Mouse (Mus musculus) c-Kit-positive CD71-negative TER-119-negative erythroid progenitor cells, embryonic 14.5 days (primary cell): ENCODE results near the gene Trio.
"Not testable (repeated sequence)": the region's sequence is repeated elsewhere in the genome, so short reads cannot be mapped to it uniquely, and the experiment has no call there.

Experiments used
- DNase-seq: peaks from one replicate; pipeline ENCODE4 v3.0.0-alpha.2; 2013; ENCODE audit warnings: low read depth

Trio gene

GRCm38 (mm10) chr15:27831646-27832045, 194.0 kb downstream of the Trio start:
- DNase-seq, result no peak

DNA sequence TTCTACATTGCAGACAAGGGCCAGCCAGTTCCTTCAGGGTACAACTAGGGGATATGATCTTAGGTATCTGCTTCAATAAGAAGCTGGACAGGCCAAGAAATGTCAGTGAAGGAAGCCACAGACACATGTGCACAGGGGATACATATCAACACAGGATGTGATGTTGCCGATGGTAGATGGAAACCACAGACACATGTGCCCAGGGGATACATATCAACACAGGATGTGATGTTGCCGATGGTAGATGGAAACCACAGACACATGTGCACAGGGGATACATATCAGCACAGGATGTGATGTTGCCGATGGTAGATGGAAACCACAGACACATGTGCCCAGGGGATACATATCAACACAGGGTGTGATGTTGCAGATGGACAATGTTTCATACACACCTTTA, 197.8 kb downstream of the Trio start:
- not testable (repeated sequence) for DNase-seq

- DNase-seq, result no peak
Observed at GRCm38 (mm10) chr15:27826886-27827285, 198.8 kb downstream of the Trio start.

GRCm38 (mm10) chr15:27826048-27826637, 199.5 kb downstream of the Trio start:
- no peak for DNase-seq

- no peak for DNase-seq
Observed at GRCm38 (mm10) chr15:27825390-27825789, 200.3 kb downstream of the Trio start.

DNA sequence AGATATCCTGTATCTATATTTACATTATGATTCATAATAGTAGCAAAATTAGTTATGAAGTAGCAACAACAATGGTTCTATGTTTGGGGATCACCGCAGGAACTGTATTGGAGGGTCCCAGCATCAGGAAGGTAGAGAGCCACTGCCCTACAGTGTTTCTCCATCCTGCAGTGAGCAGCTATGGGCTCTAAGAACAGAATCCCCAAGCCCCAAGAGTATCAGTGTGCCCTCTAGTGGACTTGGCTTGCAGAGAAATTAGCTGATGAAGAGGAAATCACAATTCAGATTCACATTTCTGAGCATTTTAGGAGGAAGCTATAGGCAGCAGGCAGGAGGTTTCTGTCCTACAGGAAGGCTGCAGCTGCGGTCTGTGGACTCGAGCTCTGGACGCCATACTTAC, 202.1 kb downstream of the Trio start:
- peak; percentile 30 for DNase-seq

DNA sequence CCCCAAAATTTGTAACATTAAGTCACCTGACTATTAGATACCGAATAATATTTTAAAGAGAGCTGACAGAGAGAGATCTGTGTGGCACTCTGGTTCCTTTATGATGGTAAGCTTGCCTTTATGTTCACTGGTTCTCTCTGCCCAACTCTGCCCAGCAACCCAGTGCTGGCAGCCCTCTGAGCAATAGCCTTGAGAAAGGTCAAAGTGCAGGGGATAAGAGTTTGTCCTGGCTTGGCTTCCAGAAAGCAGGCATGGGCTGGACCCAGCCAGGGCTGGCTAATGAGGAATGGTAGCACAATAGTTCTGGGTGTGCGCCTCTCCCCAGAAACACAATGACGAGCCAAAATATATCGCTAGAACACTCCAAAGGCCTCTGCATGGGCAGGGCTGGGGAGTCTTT, 203.2 kb downstream of the Trio start:
- no peak for DNase-seq

- DNase-seq, result no peak
Observed at GRCm38 (mm10) chr15:27821651-27822364, 203.8 kb downstream of the Trio start.

GRCm38 (mm10) chr15:27817096-27817495, 208.6 kb downstream of the Trio start:
- DNase-seq, result no peak

DNA sequence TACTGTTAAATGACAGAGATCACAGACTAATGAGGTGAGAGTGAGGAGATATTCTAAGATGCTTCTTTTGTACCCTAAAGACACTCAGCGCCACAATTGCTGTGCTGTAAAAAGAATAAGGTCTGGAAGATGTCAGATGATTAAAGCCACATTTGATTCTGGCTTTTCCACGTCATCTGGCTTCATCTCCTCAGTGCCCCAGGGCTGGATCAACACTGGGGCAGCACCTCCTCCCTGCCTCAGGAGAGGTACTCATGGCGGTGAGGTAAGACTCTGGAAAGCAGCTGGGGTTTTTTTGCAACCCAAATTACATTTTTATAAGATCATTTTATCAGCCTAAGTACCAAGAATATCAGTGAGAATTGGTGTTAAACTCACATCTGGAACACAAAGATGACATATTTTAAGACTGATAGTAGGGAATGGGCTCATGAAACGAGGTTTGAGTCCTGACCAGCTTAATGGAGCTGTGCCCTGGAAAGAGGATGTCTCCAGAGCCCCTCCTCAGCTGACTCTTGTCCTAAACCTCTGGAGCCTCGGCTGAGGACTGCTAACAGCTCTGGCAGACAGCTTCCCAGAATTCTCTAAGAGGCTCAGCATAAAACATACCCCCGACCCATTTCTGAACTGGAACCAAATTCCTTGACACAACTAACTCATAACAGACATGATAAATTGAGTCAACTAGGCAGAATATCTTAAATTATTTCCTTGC, 210.8 kb downstream of the Trio start:
- DNase-seq, result no peak

DNA sequence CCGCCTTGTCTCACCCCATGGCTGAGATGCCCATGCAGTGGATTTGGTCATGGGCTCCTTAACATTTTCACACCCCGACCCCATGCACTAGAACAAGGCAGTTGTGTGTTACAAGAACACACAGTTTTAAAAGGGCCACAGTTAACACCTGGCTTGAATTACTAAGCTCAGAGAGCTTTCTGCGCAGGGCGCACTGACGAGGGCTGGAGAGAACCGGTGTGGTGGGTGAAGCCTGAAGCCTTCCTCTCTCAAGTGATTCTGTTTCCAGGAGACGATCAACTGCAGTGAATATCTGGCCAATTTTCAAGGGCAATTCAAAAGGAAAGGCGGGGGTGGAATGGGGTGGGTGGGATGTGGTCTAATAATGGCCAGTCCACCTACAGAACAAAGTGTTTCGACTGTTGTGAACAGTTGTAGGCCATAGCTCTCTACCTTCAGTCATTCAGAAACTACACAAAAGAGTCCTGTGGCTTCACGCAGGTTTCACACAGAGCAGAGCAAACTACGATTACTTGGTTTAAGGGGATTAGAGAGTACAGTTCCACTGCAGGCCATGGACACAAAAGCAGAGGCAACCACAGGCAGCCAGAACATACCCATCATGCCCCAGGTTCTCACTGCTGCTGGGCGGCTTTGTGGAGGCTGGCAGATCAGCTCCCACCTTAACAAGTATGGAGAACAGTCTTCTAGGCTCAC, 214.7 kb downstream of the Trio start:
- no peak for DNase-seq

DNA sequence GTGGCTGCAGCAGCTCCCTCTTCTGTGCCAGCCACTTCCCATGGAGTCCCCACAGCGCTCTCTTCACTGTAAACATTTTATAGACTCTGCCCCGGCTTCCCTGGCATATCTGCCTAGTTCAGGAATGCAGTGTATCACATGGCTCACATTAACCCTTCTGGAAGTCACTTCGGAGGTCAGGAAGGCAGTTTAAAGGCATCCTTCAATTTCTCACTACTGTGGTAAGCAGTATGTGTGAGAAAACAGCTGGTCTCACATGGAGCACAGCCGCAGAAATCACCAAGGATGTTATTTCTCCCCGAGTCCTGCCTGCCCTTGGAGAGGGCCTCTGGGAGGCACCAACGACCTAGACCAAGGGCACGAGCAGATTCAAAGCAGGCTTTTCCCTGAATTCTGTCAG, 215.4 kb downstream of the Trio start:
- no peak for DNase-seq

DNA sequence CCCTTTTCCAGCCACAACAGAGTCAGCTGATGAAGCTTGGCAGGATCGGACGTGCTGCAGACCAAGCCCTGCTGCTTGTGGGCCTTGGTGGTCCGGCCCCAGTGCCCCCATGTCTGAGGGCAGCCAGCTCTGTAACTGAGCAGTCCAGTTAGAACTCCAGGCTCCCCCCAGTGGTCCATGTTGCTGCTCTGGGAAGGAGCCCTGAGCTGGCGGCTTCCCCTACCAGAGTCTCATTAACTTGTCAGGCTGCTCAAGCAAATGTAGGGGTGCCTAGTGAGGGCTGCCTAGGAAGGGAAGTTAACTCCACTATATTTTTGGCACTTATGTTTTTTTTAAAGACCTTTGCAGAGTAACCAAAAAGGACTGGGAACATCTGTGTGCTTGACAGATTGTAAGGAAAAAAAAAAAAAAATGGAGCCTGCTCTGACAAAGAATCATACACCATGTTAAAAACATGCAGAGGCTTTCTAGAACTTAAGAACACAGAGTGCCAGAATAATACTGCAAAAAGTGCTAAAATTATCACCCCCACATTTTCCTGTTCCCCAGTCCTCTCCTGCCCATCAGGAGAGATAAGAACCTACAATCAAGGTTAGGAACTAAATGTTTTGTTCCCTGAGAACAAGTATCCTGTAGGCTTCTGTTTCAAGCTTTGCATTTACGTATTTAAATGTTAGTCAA, 216.9 kb downstream of the Trio start:
- DNase-seq, result no peak

DNA sequence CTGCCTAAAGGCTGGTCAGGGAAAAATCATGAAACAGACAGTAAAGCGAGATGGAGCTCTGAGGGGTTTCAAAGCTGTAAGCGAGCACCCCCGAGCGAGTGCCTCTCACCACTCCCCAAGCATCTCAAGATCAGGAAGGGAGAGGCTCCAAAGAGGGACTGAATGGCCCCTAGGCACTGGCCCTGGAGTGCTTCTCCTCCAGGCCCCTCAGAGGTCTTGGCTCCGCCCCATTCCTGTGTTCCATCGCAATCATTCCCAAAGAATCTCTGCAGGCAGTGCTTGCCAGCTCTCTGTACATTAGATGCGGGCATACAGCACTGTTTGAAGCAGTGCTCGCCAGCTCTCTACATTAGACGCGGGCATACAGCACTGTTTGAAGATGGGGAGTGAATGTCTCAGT, 219.4 kb downstream of the Trio start:
- no peak for DNase-seq

DNA sequence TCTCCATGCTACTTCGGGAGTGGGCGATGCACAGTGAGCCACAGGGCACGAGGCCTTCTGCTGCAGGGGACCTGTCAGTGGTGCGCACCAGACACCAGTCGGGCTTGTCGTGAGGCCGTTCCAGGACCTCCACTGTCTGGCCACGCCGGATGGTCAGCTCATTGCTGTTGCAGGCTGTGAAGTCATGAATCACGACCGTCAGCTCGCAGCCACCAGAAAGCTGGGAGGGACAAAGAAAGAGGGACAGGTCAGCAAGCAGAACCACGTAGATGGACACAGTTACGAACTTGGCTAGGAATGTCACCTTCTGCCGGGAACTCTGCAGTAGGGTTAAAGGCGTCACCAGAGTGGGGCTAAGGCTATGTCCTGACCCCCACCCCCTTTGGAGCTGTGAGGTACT, 220.0 kb downstream of the Trio start:
- no peak for DNase-seq

DNA sequence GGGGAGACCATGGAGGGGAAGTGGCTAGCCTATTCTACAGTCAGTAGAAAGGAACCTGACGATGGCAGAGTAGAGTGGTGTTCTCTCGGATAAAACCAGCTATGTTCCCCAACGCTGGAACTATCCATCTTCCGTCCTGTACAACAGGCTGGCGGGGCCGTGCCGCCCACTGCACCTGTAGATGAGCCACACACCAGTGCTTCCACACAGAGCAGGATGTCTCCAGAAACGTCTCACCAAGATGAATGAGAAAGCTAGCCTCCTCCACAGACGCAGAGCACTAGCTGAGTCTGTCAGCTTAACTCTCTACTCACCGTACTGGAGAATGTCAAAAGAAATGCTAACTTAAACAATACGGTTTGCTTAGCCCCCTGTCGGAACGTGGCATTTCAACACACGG, 221.2 kb downstream of the Trio start:
- DNase-seq, result no peak

DNA sequence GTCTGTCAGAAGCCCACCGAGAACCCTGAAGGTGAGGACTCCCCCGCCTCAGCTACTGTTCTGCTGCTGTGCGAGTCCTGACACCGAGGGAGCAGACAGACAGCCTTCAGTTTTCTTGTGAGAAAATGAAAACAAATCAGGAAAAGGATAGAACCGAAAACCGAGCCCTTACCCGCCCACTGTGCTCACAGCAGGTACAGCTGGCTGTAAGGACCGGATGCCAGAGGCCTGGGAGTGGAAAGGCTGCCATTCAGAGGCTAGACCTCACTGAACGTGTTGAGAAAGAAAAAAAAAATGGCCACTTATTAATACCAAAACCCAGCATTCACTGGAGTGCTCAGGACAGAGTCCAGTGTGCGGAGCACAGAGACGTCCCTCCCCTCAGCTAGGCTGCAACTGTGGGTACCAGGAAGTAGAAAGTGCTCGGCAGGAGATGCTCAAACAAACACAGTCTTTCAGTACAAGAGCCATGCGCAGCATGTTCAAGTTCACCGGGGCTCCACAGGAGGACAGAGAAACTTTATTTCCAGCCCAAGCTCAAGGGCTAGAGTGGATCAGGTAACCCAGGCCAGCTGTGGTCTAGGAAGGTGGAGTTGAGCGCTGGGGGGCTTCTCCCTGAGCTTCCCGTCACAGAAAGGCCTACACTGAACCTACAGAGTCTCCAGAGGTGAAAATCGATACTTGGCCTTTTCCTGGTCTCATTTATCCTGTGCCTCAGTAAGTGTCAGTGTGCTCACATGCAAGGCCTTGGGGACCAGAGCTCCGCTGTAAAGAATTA, 221.9 kb downstream of the Trio start:
- DNase-seq, result no peak

DNA sequence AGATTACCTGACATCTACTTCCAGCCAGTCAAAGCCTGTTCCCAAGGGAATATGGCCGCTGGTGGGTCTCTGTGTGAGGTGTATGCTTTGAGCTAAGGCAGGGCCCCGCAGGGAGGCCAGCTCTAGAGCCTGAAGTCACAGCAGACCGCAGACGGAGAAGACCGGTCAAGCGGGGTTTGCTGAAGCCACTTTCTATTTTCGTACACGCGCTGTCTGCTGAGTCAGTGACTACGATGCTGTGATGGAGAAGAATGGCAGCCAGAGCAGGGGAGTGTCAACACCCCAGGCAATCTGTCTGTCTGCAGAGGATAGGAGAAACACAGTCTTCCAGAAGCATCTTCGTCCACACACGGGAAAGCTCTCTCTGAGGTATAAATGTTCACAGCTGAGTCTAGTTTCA, 223.4 kb downstream of the Trio start:
- DNase-seq, result no peak

- no peak for DNase-seq
Observed at GRCm38 (mm10) chr15:27801177-27801576, 224.5 kb downstream of the Trio start.

DNA sequence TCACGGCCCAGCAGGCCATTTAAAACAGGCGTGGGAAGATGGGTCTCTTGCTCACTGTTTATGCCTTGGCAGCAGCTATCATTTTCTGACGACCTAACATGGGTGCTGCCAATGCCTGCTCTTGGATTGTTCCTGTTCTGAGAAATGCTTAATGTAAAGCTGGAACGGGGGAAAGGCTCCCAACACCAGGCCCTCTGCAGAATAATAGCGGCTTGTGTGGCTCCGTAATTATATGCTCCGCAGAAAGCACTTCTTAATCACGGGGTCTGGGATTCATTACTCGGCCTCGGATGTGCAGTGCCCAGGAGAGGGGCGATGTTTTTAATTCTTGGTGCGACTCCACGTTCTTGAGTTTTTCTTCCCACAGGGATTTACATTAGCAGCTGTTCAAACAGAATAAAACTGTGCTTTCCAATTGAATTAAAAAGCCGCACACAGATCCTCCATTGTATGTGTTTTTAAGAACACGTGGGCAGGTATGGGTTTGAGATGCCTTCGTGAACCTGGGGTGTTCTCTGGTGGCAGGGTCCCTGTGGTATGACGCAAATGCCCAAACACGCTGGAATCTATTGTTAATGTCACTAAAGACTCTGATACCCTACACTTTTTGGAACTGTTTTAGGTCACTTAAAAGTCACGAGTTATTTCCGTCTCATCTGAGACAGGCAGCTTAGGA, 228.0 kb downstream of the Trio start:
- no peak for DNase-seq

DNA sequence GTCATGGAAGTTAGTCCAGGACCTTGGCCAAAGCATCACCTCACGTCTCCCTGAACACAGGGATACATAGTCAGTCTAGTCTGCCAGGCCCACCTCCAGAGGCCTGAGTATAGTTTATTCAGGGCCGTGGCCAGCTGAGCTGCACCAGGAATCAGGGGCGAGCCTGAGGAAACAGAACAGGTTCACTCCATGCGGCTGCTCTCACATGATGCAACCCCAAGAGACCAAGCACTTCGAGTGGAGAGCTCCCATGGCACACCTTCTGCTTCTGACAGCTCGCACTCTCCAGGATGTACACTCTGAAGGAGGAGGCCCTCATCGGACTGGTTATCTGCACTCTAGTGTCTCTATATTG, 228.8 kb downstream of the Trio start:
- DNase-seq, result no peak
